Mouse (Mus musculus): ENCODE data around the gene Vmn2r59.
"Not testable (repeated sequence)": the region's sequence is repeated elsewhere in the genome, so short reads cannot be mapped to it uniquely, and the experiment has no call there.

The Vmn2r59 gene

DNA sequence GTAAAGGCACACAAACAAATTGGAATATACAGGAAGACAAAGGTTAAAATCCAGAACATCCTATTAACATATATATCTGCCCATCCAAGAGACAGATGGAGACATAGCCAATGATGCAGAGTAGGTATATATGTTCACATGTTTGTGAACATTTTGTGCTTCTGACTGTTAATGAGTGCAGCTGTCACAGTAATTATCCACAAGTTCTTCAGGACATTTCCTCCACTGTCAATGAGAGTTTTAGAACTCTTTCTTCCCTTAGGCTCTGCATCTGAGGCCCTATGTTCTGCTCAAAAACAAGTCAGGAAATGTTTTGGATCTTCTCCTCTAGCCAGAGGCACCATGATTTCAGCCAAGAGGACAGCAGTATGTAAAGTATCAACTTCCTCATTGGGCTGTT is at the start of gene Vmn2r59:
Vmn2r59 (minus strand) TSS at position 101 of the 400 bp plus-strand sequence.
- no peak for DNase-seq

DNA sequence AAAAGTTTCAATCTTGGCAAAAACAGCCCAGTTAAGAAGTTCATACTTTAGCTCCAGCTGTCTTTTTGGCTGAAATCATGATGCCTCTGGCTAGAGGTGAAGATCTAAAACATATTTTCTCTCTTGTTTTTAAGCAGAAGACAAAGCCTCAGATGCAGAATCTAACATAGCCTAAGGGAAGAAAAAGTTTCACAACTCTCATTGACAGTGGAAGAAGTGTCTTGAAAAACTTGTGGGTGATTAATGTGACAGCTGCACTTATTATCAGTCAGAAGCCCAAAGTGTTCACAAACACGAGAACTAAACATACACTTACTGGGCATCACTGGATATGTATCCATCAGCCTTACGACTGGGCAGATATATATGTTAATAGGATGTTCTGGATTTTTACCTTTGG is 48.6 kb upstream of the Vmn2r59 start, which contains the start of gene Vmn2r60:
Vmn2r60 (plus strand) TSS at position 301 of the 400 bp plus-strand sequence.
- no peak for DNase-seq

DNA sequence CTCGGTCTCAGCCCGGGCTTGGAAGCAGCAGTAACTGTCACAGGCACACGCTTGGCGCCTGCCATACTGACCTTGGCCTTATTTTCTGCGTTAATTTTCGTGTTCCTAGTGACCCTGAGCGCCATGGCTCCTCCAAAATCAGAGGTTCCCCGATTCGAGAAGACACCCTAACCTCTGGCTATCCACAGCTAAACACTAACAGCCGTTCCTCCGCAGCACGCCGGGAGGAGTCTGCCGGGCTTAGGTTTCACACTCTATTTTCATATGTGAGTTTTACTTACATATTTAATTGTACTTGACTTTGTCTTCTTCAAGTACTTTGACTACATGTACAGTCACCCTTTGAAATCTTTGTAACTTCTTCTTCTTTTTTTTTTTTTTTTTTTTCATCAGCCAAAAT is 48.2 kb upstream of the Vmn2r59 start:
- not testable (repeated sequence) for DNase-seq

All from right cerebral cortex, adult 18-20 months (tissue).